In genomic region chr4:114999773-115000428, GRCm38 (mm10) we compare ENCODE assay signal across 8 mouse cellular contexts. TPM values are rescaled to one million over a fixed set of nuclear protein-coding genes. Genes with fewer than 3 reads are reported as not detected.
DNase-seq lines count a peak whose midpoint lies in the region; ATAC-seq lines count a peak whose summit lies in the region.

Gene Stil, plus strand, starts transcription at chr4:115000159.

- peak; percentile 91 for ATAC-seq in megakaryocyte progenitor cell, adult 5-6 weeks (replicated peaks; ENCODE audit: poor library complexity)

- DNase-seq in adipocyte (ENCODE audit: low spot score): peak; percentile 97
- DNase-seq in embryo, embryonic 10 days (ENCODE audit: low spot score): peak; percentile 99
- DNase-seq in gastrocnemius, postnatal 10 days: peak; percentile 96
- DNase-seq in induced T-regulatory cell, adult 2 months (ENCODE audit: low read depth): peak; percentile 98
- DNase-seq in left cerebral cortex, adult 9 months (ENCODE audit: low spot score in 2 of 2): peak; percentile 93 to 95
- DNase-seq in right cerebral cortex, postnatal 14 days: peak; percentile 97
- peak; percentile 89 to 96 for DNase-seq in urinary bladder, postnatal 36 days (ENCODE audit: low spot score in 2 of 2)

RNA-seq across cellular contexts. Expression of gene Stil, which starts in this region (rescaled TPM):
- 1 to 10 TPM; 1.9 to 2.8 TPM for total RNA-seq in gastrocnemius, postnatal 10 days (2021)
- 38.4 and 42.3 TPM in 2 replicates for total RNA-seq in megakaryocyte progenitor cell, adult 5-6 weeks (2015)
- 13.2 and 13.6 TPM in 2 replicates for total RNA-seq in megakaryocyte progenitor cell, adult 5-6 weeks (2017)

Comparison
In these comparisons a context has a peak if more than half of its experiments do, and no peak if none do; other contexts are left out.
1. Peak in every context shown above with its lines: DNase-seq and ATAC-seq.